Mouse (Mus musculus): Measurements from ENCODE around the gene Cfap54.

GRCm38 (mm10) chr10:92754359-92754758, 327.1 kb downstream of the Cfap54 start:
- TF ChIP-seq POLR2A (IDR thresholded peaks at IDR 0.05; ENCODE audit: low read depth, low read length) (no peak), CTCF (IDR thresholded peaks at IDR 0.05; ENCODE audit: extremely low read depth, insufficient read depth, insufficient read length, insufficient replicate concordance) (no peak)

All from spleen, adult 2 months (tissue).